Mouse (Mus musculus) induced T-regulatory cell, adult 2 months (primary cell): ENCODE measurements around the gene Hpn.

Source experiments
- DNase-seq: peaks from one replicate; pipeline ENCODE4 v3.0.0-alpha.2; 2012; ENCODE audit warnings: low read depth

Gene Hpn

DNA sequence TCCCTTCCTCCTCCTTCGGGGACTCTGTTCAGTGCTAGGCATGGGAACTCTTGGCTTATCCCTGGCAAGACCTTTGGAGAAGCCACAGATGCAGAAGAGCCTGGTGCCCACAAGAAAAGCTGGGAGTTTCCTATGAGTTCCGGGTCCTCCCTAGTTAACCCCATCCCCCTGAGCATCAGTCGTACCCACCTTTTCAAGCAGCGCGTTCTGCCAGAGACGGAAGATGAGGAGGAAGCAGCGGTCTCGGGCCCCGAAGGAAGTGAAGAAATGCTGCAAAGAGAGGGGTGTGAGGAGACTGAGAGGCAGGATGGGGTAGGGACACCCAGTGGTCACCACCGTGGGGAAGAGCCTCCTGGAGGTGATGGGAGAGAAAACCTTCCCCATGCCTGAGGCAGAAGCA, 25.9 kb upstream of the Hpn start:
- DNase-seq = no peak

DNA sequence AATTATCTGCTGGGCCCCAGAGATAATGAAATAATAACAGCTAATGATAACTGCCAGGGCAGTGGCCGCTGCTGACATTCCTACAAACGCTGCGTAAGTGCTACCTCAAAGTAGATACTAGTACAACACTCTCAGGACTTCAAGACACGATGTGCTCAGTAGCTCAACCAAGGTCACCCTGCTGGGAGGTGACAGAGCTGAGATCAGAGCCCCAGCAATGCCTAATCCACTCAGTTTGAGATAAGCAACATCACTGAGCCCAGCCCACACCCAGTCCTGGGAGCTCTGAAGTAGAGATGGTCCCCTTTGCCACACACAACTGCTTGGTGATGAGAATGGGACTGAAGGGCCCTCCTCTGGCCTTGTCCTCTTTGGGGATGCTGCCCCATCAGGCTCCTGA, 25.2 kb upstream of the Hpn start:
- DNase-seq = no peak

- peak; percentile 79 for DNase-seq
Observed at GRCm38 (mm10) chr7:31139765-31140164, 24.7 kb upstream of the Hpn start.

GRCm38 (mm10) chr7:31135717-31136116, 20.6 kb upstream of the Hpn start:
- no peak for DNase-seq

DNA sequence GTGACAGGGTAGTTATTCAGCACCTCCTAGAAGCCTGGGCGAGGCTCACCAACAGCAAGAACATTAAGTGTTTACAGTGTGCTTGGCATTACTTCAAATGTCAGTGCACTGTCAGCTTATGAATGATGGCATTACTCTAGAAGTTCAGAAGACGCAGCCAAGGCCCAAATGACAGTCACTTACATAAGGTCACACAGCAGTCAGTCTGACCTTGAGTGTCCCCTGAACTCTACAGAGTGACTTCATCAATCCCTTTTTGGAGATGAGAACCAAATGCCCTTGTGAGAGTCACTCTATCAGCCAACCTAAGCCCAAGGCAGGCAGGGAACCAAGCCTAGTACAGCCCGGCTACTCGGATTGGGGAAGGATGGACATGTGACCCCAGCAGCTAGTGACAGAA, 16.8 kb upstream of the Hpn start:
- DNase-seq = no peak

GRCm38 (mm10) chr7:31130841-31131240, 15.8 kb upstream of the Hpn start:
- peak; percentile 85 for DNase-seq

- DNase-seq = no peak
Observed at GRCm38 (mm10) chr7:31130197-31130596, 15.1 kb upstream of the Hpn start.

DNA sequence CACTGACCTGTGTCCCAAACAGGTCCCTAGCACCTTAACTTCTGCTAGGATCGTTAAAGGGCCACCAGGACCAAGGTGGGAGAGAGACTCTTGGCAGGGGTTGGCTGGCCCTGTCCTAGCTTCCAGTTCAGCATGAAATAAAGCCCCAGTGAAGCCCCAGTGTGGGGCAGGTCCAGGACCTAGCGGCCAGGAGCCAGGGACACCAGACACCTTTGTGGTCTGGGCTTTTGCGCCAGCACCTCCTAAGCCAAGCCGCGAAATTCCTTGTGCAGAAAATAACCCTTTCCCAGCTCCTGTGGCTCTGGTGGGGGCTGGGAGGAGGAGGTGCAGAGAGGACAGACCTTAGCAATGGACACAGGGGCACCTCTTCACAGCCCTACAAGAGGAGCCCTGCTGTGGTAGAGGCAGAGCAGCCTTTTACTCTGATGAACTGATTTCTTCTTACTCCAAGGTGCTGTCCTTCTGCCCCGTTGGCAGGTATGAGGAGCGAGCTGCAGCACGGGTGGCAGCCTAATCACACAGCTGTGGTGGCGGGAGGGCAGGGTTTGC, 13.1 kb upstream of the Hpn start:
- DNase-seq = no peak

DNA sequence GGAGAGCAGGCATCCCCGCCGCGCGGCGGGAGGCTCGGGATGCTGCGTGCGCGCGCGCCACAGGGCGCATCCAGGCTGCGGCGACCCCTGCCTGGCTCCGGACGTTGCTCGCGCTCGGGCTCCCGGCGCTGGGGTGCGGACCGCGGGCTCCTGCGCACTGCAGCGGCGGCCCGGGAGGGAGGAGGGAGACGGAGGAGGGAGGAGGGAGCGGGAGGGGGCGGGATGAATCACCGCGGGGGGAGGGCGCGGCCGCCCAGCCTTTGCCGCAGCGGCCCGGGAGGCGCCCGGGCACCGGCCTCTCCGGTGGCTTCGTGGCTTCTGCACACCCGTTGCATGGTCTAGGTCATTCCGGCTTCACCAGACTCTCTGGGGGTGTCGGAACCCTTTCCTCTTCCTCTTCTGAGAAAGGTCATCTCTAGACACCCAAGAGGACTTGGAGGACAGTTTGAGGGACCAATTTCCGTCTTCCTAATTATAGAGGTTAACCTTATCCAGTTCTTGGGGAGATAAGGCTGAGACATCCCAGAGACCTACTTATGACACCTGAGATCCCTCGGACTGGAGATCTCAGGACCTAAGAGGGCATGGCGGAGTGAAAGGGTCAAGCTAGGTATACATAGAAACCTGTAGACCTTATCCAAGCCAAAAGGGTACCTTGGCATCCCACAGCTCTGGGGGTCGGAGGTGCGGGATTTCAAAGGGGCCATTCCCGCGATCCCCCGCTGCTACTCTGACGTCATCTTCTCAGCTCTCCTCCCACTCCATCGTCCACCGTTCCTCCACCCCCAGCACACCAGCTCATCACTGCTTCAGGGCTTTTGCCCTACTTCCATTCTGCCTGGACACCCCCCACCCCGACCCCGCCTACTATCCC, 12.0 kb upstream of the Hpn start, which contains the start of gene Scn1b:
Scn1b (minus strand) TSS at position 153 of the 874 bp plus-strand sequence.
- peak; percentile 66 for DNase-seq

DNA sequence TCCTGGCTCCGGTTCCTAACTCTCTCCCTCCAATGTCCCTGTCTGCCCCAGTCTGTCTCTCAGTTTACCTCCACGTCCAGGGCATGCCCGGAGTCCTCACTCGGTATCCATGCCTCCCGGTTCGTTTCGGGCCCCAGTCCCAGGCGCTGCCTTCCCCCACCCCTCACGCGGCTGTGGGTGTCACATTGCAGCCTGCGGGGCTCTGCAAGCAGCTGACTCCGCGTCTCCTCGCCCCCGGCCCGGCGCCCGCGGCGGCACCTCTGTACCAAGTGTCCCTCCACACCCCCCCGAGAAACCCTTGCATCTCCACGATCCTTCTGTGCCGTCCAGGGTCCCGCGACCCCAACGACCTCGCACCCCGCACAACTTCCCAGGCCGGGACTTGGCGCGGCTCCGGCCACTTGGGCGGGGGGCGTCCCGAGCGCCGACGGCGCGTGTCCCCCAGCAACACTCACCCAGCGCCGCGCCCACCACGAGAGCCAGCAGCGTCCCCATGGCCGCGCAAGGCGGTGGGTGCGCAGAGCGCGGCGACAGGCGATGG, 11.2 kb upstream of the Hpn start:
- DNase-seq = no peak

- no peak for DNase-seq
Observed at GRCm38 (mm10) chr7:31125116-31125515, 10.0 kb upstream of the Hpn start.

DNA sequence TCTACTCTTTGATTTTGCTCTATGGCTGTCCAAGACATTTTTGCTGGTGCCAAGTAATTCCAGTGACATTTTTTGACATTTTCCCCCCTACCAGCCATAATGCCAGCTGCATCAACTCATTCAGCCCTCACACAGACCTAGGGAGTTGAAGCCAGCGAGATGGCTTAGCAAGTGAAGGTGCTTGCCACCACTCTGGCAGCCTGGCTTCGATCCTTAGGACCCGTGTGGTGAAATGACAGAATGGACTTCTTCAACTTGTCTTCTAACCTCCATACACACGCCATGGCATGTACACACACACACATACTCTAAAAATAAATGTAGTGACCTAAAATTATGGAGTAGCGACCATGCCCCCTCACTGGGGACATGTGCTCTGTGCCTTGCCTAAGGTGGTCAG, 9.3 kb upstream of the Hpn start:
- DNase-seq = no peak

DNA sequence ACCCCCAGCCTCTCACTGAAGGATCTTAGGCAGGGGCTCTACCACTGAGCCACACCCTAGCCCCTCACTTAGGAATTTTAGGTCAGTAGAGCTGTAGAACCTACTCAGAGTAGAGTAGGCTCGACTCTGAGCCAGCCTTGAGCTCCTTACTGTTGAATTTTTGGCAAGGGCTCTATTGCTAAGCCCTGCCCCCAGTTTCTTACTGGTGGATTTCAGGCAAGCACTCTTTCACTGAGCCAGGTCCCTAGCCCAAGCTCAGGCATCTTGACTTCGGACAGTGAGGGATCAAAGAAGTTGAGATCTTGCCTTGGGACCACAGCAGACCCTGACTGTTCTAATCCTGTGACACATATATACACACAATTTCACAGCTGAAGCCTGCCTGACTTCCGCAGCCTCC, 8.6 kb upstream of the Hpn start:
- no peak for DNase-seq

DNA sequence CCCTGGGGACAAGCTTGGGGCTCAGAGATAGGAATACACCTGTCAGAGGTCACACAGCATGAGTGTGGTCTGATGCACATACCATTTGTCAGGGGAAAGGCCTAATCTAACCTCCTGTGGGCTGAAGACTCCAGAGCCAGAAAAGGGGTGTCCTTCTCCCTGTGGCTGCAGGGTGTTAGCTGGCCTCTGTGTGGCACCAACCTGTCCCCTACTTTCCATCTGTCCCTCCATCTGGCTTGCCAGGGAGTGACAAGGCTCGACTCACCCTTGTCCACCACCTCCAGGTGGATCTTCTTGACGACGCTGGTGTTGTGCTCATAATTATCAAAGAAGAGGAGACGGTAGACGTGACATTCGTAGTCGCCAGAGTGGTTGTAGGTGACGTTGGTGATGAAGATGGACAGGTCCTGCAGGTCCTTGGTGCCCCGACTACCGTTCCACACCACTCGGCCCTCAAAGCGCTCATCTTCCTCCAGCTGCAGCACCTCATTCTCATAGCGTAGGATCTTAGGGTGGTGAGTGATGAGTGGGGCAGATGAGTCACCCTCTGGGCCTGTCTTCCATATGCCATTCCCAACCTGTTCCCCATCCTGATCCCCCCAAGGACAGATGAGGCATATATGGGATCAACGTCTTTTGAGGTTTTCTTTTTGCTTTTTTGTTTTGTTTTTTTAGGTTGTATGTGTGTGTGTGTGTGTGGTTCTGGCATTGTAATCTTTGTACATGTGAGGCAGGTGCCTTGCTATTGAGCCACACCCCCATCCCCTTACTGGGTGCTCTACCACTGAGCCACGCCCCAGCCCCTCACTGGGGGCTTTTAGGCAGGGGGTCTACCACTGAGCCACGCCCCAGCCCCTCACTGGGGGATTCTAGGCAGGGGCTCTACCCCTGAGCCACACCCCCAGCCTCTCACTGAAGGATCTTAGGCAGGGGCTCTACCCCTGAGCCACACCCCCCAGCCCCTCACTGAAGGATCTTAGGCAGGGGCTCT, 7.8 kb upstream of the Hpn start:
- DNase-seq = no peak

DNA sequence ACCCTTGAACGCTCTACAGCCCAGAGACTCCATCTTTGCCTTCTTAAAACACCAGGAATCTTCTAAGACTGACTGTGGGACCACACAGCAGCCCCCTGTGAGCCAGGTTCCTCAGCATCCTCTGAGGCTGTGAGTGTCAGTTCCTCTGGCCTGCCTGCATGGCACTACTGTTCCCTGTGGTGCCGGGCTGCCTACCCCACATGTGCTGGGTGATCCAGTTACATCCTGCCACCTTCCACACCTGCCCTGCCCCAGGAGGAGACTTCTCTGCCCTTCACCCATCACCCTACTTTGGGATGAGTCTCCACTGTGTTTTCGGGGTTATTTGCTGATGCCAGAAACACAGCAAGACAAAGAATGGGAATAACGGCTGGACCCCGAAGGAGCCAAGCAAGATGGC, 4.5 kb upstream of the Hpn start:
- no peak for DNase-seq

DNA sequence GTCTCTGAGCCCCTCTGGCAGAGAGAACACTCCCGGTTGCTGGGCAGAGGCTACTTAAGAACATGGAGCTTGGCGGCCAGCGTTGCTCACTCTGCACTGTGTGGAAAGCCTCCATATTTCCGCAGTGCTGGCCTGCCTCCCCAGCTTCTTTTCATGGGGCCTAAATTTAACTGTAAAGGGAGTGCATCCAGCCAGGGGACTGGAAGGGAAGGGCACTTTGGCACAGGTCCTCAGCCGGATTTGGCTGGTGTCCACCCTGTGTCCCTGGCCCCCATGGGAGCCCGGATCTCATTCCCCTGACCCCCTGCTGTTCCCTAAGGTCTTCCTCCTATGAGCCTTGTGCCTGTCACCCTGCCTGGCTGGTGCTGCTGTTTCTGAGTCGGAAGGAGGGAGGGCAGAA, 3.4 kb upstream of the Hpn start:
- no peak for DNase-seq

- no peak for DNase-seq
Observed at GRCm38 (mm10) chr7:31117465-31117864, 2.4 kb upstream of the Hpn start.

- no peak for DNase-seq
Observed at GRCm38 (mm10) chr7:31116721-31117145, 1.6 kb upstream of the Hpn start.

GRCm38 (mm10) chr7:31115587-31116043, 525 bp upstream of the Hpn start:
- no peak for DNase-seq

- DNase-seq = no peak
Observed at GRCm38 (mm10) chr7:31114646-31115045, 444 bp downstream of the Hpn start.

DNA sequence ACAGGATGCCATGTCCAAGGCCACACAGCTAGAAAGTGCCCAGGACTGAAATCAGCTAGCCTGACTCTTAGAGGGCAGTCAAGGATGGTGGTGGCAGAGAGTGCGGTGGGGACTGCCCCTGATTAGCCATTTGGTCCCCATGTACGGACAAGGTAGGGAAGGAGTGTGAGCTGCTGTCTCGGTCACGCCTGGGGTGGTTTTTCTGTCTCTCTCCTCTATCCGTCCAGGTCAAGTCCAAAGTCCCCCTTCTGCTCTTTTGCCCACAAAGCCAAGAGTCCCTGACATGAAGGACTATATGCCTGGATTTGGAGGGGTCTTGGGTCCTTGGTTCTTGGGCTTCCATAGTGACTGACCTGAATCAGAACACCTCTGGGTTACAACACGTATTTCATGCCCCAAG, 1.3 kb downstream of the Hpn start:
- no peak for DNase-seq

GRCm38 (mm10) chr7:31112036-31112435, 3.1 kb downstream of the Hpn start:
- no peak for DNase-seq
